Mouse (Mus musculus): ENCODE results near the gene Trpm5. TPM values are rescaled to one million over a fixed set of nuclear protein-coding genes. Genes with fewer than 3 reads are reported as not detected.

The Trpm5 gene
- polyA plus RNA-seq, 1 experiment from 2014 or later: 0.93 TPM

- Histone ChIP-seq H3K4me3 (no peak overlapping the region), H3K27me3 (ENCODE audit: low read depth, poor library complexity, severe bottlenecking) (peaks cover 15% of the 10 kb centered on the region; the same call in 1 of the 2 replicates), H3K4me1 (no peaks in the 10 kb centered on the region), H3K36me3 (no peaks in the 10 kb centered on the region), H3K27ac (replicated peaks) (no peak overlapping the region), H3K9me3 (replicated peaks) (no peaks in the 10 kb centered on the region)
- WGBS: 68% methylated on average over 1 of the region's 1 CpGs
- no peak for DNase-seq (ENCODE audit: low spot score)
These were observed 1.1 kb upstream of the Trpm5 start for GRCm38 (mm10) chr7:143095554-143095907.

DNA sequence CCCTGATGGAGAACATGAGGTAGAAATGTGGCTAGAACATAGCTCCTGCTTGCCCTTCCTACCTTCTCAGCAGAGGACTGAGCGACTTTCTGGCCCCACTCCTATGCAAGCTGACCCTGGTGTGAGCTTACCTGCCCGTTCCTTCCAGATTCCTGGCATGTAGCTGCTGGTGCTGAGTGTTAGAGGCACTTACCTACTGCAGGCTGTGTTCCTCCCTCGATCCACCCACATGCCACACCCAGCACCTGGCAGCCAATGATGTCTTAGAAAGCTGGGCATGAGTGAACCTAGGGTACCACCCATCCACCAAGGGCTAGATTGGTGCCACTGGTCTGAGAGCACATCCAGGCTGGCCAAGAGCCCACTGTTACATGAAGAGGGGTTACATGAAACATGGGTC lies 595 bp downstream of the Trpm5 start:
- Histone ChIP-seq H3K9me3 (replicated peaks) (no peaks in the 10 kb centered on the region), H3K4me3 (no peak overlapping the region), H3K36me3 (no peaks in the 10 kb centered on the region), H3K27me3 (ENCODE audit: low read depth, poor library complexity, severe bottlenecking) (peaks cover 14% of the 10 kb centered on the region; the same call in 1 of the 2 replicates), H3K27ac (replicated peaks) (no peak overlapping the region), H3K4me1 (no peaks in the 10 kb centered on the region)
- 82% methylated on average over 3 of the region's 3 CpGs for WGBS
- DNase-seq (ENCODE audit: low spot score): no peak

- WGBS: 55% methylated on average over 4 of the region's 4 CpGs
- Histone ChIP-seq H3K36me3 (no peaks in the 10 kb centered on the region), H3K4me3 (no peak overlapping the region), H3K27me3 (ENCODE audit: low read depth, poor library complexity, severe bottlenecking) (peaks cover 4% of the 10 kb centered on the region; the same call in 1 of the 2 replicates), H3K9me3 (replicated peaks) (no peaks in the 10 kb centered on the region), H3K27ac (replicated peaks) (no peak overlapping the region), H3K4me1 (peaks cover 3% of the 10 kb centered on the region; the same call in 1 of the 2 replicates)
- DNase-seq (ENCODE audit: low spot score): peak; percentile 33
These were observed 7.3 kb downstream of the Trpm5 start for GRCm38 (mm10) chr7:143087070-143087579.

DNA sequence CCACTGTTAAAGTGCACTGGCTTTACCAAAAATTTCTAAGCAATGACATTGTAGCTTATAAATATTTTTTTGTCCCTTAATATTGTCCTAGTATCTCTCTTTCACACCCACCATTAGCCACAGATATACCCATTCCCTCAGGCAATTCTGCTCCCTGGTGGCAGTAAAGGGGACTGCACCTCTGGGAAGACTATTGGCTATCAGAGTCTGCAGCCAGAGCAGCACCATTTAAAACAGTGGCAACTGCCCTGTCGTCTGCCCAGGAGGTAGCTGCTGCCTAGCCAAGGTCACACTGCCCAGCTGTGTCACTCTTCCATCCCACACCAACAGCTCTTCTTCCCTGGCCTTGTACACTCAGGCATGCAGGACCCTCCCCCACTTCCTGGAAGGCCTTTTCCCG lies 8.1 kb downstream of the Trpm5 start:
- Histone ChIP-seq H3K36me3 (no peaks in the 10 kb centered on the region), H3K9me3 (replicated peaks) (no peaks in the 10 kb centered on the region), H3K27me3 (ENCODE audit: low read depth, poor library complexity, severe bottlenecking) (peaks cover 4% of the 10 kb centered on the region; the same call in 1 of the 2 replicates), H3K27ac (replicated peaks) (no peak overlapping the region), H3K4me1 (peaks cover 9% of the 10 kb centered on the region; the same call in 1 of the 2 replicates), H3K4me3 (no peak overlapping the region)
- peak; percentile 58 for DNase-seq (ENCODE audit: low spot score)
- 58% methylated on average over 2 of the region's 2 CpGs for WGBS

DNA sequence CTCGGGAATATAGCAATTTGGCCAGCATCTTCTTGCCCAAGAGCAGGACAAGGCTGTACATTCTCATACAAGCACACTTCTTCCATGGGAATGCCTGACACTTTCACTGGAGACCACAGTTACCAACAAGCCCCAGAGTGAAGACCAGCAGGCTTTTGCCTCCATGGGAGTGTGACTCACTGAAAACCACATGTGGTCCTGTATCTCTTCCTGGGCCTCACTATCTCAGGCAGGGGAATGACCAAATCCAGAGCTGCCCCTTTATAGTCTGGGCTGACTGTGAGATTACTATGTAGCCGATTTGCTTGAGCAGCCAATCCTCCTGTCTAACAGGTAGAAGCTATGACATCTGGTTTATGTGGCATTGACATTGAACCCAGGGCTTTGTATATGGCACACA lies 10.7 kb downstream of the Trpm5 start:
- Histone ChIP-seq H3K4me1 (peaks cover 9% of the 10 kb centered on the region; the same call in 1 of the 2 replicates), H3K36me3 (no peaks in the 10 kb centered on the region), H3K27me3 (ENCODE audit: low read depth, poor library complexity, severe bottlenecking) (no peaks in the 10 kb centered on the region), H3K4me3 (no peak overlapping the region), H3K9me3 (replicated peaks) (no peaks in the 10 kb centered on the region), H3K27ac (replicated peaks) (no peak overlapping the region)
- 84% methylated on average over 2 of the region's 2 CpGs for WGBS
- DNase-seq (ENCODE audit: low spot score): no peak

- no peaks in the 10 kb centered on the region for H3K27me3 ChIP-seq (ENCODE audit: low read depth, poor library complexity, severe bottlenecking)
- 67% methylated on average over 6 of the region's 6 CpGs for WGBS
- DNase-seq (ENCODE audit: low spot score): no peak
These were observed 12.4 kb downstream of the Trpm5 start for GRCm38 (mm10) chr7:143082024-143082423.

GRCm38 (mm10) chr7:143077351-143077750 lies 17.1 kb downstream of the Trpm5 start:
- 90% methylated on average over 2 of the region's 2 CpGs for WGBS
- peaks cover 6% of the 10 kb centered on the region; the same call in 1 of the 2 replicates for H3K4me1 ChIP-seq
- H3K27me3 ChIP-seq (ENCODE audit: low read depth, poor library complexity, severe bottlenecking): no peaks in the 10 kb centered on the region
- no peak overlapping the region for H3K27ac ChIP-seq (replicated peaks)
- H3K36me3 ChIP-seq: no peaks in the 10 kb centered on the region
- no peak for DNase-seq (ENCODE audit: low spot score)
- H3K4me3 ChIP-seq: no peak overlapping the region
- H3K9me3 ChIP-seq (replicated peaks): no peaks in the 10 kb centered on the region

More at GRCm38 (mm10) chr7:143082024-143082423, 12.4 kb downstream of the Trpm5 start:
- Histone ChIP-seq H3K27ac (replicated peaks) (0 out of 2 replicates have a peak overlapping the region, but pooled peaks have one; percentile 2), H3K4me3 (no peak overlapping the region), H3K9me3 (replicated peaks) (no peaks in the 10 kb centered on the region), H3K36me3 (no peaks in the 10 kb centered on the region), H3K4me1 (peaks cover 9% of the 10 kb centered on the region; the same call in 1 of the 2 replicates)

DNA sequence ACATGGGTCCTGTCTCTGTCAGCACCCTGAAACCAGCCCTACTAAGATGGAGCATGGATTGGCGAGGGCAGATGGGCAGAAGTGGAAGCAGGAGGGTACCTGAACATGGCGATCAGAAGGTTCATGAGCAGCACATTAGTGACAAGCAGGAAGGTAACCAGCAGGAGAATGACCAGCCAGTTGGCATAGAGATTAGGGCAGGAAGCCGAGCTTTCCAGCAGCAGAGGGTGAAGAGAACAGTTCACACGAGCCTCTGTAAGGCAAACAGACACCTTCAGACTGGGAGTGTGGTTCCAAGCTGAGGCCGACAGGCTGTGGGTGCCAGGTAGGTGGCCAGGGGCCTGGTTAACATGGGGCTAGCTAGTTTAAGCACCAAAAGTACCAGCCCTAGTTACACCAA lies 19.0 kb downstream of the Trpm5 start:
- Histone ChIP-seq H3K9me3 (replicated peaks) (no peaks in the 10 kb centered on the region), H3K27me3 (ENCODE audit: low read depth, poor library complexity, severe bottlenecking) (no peaks in the 10 kb centered on the region)
- WGBS: 73% methylated on average over 5 of the region's 5 CpGs

GRCm38 (mm10) chr7:143073086-143073485 lies 21.4 kb downstream of the Trpm5 start:
- Histone ChIP-seq H3K4me3 (no peak overlapping the region), H3K27ac (replicated peaks) (no peak overlapping the region), H3K9me3 (replicated peaks) (no peaks in the 10 kb centered on the region), H3K4me1 (peaks cover 26% of the 10 kb centered on the region), H3K36me3 (peaks cover 15% of the 10 kb centered on the region), H3K27me3 (ENCODE audit: low read depth, poor library complexity, severe bottlenecking) (no peaks in the 10 kb centered on the region)
- DNase-seq (ENCODE audit: low spot score): peak; percentile 48
- 90% methylated on average over 1 of the region's 1 CpGs for WGBS

More for the DNA sequence above, 19.0 kb downstream of the Trpm5 start:
- peaks cover 13% of the 10 kb centered on the region for H3K4me1 ChIP-seq
- no peak overlapping the region for H3K4me3 ChIP-seq
- H3K27ac ChIP-seq (replicated peaks): no peak overlapping the region
- DNase-seq (ENCODE audit: low spot score): no peak
- H3K36me3 ChIP-seq: peaks cover 12% of the 10 kb centered on the region

DNA sequence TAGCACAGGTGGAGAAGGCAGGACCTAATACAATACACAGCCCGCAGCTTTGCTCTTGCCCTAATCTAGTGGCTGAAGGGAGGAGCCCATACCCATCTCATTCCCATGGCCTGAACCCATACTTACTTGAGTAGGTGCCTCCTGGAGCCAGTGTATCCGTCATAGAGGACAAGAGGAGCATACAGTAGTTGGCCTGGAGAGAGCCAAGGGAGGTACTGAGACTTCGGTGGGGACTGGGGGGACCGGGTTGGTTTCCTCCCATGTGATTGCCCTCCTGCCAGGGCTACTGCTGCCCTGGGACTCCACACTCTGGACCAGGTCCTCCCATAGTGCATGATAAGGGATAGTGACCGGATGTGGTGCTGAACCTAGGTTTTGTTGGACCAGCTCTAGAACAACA lies 21.8 kb downstream of the Trpm5 start:
- Histone ChIP-seq H3K27ac (replicated peaks) (no peak overlapping the region), H3K4me1 (peaks cover 31% of the 10 kb centered on the region), H3K36me3 (peaks cover 20% of the 10 kb centered on the region), H3K4me3 (no peak overlapping the region), H3K9me3 (replicated peaks) (no peaks in the 10 kb centered on the region), H3K27me3 (ENCODE audit: low read depth, poor library complexity, severe bottlenecking) (no peaks in the 10 kb centered on the region)
- DNase-seq (ENCODE audit: low spot score): no peak
- WGBS: 86% methylated on average over 5 of the region's 5 CpGs

DNA sequence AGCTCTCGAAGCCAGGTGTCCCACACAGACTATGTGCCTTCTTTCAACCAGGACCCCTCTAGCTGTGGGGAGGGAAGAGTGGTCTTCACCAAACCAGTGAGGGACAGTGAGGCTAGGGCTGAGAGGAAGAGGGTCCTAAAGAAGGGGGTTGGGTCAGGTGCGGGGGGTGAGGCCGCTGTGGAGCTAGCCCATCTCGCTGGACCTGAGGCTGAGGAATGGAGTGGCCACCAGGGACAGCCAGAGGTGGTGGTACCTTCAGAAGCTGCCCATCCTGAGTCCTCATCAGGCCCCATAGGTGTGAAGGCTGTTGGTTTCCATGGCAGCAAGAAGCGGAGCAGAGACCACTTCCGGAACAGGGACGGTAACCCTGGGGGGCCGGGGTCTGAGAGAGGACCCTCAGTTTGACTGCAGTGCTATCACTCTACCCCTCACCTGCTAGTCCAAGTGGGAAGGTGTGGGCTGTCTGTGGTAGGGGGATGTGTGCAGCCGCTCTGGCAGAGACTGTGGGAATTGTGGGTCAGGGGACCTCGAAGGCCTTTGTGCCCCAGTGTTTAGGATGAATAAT lies 23.9 kb downstream of the Trpm5 start:
- Histone ChIP-seq H3K27ac (replicated peaks) (peak overlapping the region; percentile 92), H3K4me1 (peaks cover 33% of the 10 kb centered on the region), H3K9me3 (replicated peaks) (no peaks in the 10 kb centered on the region), H3K36me3 (peaks cover 40% of the 10 kb centered on the region), H3K27me3 (ENCODE audit: low read depth, poor library complexity, severe bottlenecking) (no peaks in the 10 kb centered on the region), H3K4me3 (peak overlapping the region; percentile 93)
- DNase-seq (ENCODE audit: low spot score): no peak
- WGBS: 92% methylated on average over 10 of the region's 10 CpGs

DNA sequence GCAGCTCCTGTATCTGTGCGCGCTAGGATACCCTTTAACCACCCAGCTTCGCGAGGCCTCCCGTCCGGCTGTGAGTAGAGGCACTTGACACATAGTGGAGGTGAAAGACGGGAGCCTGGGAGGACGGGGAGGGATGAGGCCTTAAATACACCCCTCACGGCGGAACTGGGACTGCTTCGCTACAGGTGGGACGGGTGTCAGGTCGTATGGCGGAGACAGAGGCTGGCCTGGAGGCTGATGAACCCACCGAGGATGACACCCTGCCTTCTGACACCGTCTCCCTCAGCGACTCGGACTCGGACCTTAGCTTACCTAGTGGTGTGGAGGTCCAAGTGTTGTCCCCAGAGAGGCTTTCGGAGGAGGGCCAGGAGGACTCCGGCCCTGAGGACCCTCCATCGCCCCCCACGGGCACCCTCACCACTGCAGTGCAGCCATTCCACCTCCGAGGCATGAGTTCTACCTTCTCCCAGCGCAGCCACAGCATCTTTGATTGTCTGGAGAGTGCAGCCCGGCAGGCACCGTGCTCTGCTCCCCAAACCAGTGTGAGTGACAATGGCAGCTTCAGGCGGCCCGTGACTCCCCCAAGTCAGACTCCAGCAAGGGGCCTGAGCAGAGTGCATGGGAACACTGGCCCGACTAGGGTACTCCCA lies 24.6 kb downstream of the Trpm5 start:
- peak; percentile 26 for DNase-seq (ENCODE audit: low spot score)
- 16% methylated on average over 30 of the region's 30 CpGs for WGBS
- H3K4me1 ChIP-seq: peaks cover 33% of the 10 kb centered on the region
- no peaks in the 10 kb centered on the region for H3K27me3 ChIP-seq (ENCODE audit: low read depth, poor library complexity, severe bottlenecking)
- H3K27ac ChIP-seq (replicated peaks): peak overlapping the region; percentile 92
- no peaks in the 10 kb centered on the region for H3K9me3 ChIP-seq (replicated peaks)
- peak overlapping the region; percentile 93 for H3K4me3 ChIP-seq
- peaks cover 47% of the 10 kb centered on the region for H3K36me3 ChIP-seq
